Mouse (Mus musculus) liver, embryonic 14.5 days (tissue): ENCODE data around the gene Rnf167.

Experiments
- CTCF ChIP-seq: IDR thresholded peaks from 2 replicates; pipeline ENCODE4 v1.5.1; 2016; ENCODE audit warnings: antibody characterized with exemption, low read depth, control low read depth
- EP300 ChIP-seq: IDR thresholded peaks from 2 replicates; pipeline ENCODE4 v1.6.1; 2016; ENCODE audit warnings: antibody characterized with exemption, low read depth

DNA sequence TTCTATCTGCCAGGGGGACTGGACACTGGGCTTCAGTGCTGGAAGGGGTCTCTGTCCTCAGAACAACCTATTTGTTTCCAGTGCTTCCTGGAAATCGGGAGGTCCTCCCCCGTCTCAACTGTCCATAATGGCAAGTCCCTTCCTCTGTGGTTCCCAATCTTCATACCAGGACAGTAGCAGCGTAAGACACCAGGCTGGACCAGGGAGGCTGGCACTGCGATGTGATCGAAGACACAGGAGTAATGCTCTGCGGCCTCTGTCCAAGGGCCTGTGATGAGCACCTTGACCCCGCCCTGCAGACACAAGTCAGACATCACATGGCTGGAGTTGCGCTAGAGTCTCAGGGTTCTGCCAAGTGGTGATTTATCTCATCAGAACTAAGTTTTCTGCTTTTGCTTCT, 32.3 kb downstream of the Rnf167 start:
- TF ChIP-seq CTCF (no peak), EP300 (no peak)
